Mouse (Mus musculus) layer of hippocampus, adult 18-20 months (tissue): ENCODE data around the gene Tcf7l1. TPM values are rescaled to one million over a fixed set of nuclear protein-coding genes. Genes with fewer than 3 reads are reported as not detected.

Source experiments
- DNase-seq, 2 experiments: peaks; one replicate each; pipeline ENCODE4 v3.0.0; 2022; ENCODE audit warnings: low spot score in 2 of 2
- total RNA-seq, 2 experiments: library from RNA; stranded (reverse); gene quantifications; 2 replicates each; pipeline ENCODE4 v1.2.3; 2021

Tcf7l1 gene
- total RNA-seq, 2 experiments from 2014 or later = 3.2 to 3.5 TPM

- DNase-seq = peak; percentile 19 to 48
These were observed 77.5 kb downstream of the Tcf7l1 start for GRCm38 (mm10) chr6:72711508-72712081.

- peak in 1 of 2 experiments; percentile 32 for DNase-seq
These were observed 78.1 kb downstream of the Tcf7l1 start for GRCm38 (mm10) chr6:72710897-72711507.

GRCm38 (mm10) chr6:72699467-72700126 is 89.5 kb downstream of the Tcf7l1 start:
- no peak for DNase-seq

GRCm38 (mm10) chr6:72698559-72698958 is 90.5 kb downstream of the Tcf7l1 start:
- DNase-seq = no peak

- DNase-seq = no peak
These were observed 92.3 kb downstream of the Tcf7l1 start for GRCm38 (mm10) chr6:72696601-72697335.

- no peak for DNase-seq
These were observed 94.3 kb downstream of the Tcf7l1 start for GRCm38 (mm10) chr6:72694791-72695204.

GRCm38 (mm10) chr6:72694047-72694790 is 94.8 kb downstream of the Tcf7l1 start:
- no peak for DNase-seq

- no peak for DNase-seq
These were observed 96.6 kb downstream of the Tcf7l1 start for GRCm38 (mm10) chr6:72692469-72692868.

GRCm38 (mm10) chr6:72691549-72691948 is 97.5 kb downstream of the Tcf7l1 start:
- DNase-seq = no peak

GRCm38 (mm10) chr6:72690595-72690994 is 98.5 kb downstream of the Tcf7l1 start:
- DNase-seq = no peak

- no peak for DNase-seq
These were observed 99.1 kb downstream of the Tcf7l1 start for GRCm38 (mm10) chr6:72690001-72690400.

GRCm38 (mm10) chr6:72689046-72689445 is 100.0 kb downstream of the Tcf7l1 start:
- DNase-seq = no peak

GRCm38 (mm10) chr6:72685165-72685564 is 103.9 kb downstream of the Tcf7l1 start:
- peak in 1 of 2 experiments; percentile 37 for DNase-seq

GRCm38 (mm10) chr6:72684260-72684805 is 104.7 kb downstream of the Tcf7l1 start:
- no peak for DNase-seq

GRCm38 (mm10) chr6:72682238-72682637 is 106.8 kb downstream of the Tcf7l1 start:
- no peak for DNase-seq

GRCm38 (mm10) chr6:72680936-72681335 is 108.1 kb downstream of the Tcf7l1 start:
- no peak for DNase-seq

- no peak for DNase-seq
These were observed 110.4 kb downstream of the Tcf7l1 start for GRCm38 (mm10) chr6:72678631-72679030.

GRCm38 (mm10) chr6:72677510-72678220 is 111.4 kb downstream of the Tcf7l1 start:
- DNase-seq = no peak

- DNase-seq = no peak
These were observed 112.0 kb downstream of the Tcf7l1 start for GRCm38 (mm10) chr6:72677079-72677478.

- DNase-seq = no peak
These were observed 112.7 kb downstream of the Tcf7l1 start for GRCm38 (mm10) chr6:72676376-72676775.
